Mouse (Mus musculus): ENCODE data around the gene Pde3a.

DNA sequence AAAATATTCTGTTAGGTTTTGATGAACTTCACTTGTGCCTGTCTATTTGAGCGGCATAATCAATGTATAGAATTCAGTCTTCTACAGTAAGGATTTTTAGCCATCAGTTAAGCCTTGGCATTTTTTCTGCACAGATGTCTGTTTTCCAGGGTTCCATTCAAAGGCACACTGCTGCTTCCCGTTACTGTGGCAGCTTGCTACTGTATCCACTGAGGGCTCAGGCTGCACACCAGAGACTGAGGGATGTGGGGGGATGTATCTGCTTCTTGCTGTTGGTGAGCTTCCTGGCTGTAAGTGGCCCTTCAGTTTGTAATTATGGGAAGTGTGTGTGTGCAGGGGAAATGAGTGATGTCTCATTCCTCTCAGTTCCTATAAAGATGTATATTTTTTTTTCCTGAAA, 154.9 kb downstream of the Pde3a start:
- TF ChIP-seq CTCF (IDR thresholded peaks at IDR 0.05; ENCODE audit: borderline replicate concordance, extremely low read depth, insufficient read depth, insufficient read length) (no peak), POLR2A (IDR thresholded peaks at IDR 0.05; ENCODE audit: borderline replicate concordance, extremely low read depth, insufficient read depth, insufficient read length, poor library complexity, severe bottlenecking) (no peak)
